Mouse (Mus musculus) megakaryocyte, embryonic 14.5 days (primary cell): ENCODE measurements around the gene Sema4a.

Source experiments
- FLI1 ChIP-seq: IDR thresholded peaks from 2 replicates; pipeline ENCODE4 v1.6.1; 2012; ENCODE audit warnings: low read length, inconsistent platforms, mixed read lengths
- GATA1 ChIP-seq: IDR thresholded peaks from 3 replicates; pipeline ENCODE4 v1.6.1; 2012; ENCODE audit warnings: mixed read lengths, low read length, inconsistent platforms, borderline replicate concordance

DNA sequence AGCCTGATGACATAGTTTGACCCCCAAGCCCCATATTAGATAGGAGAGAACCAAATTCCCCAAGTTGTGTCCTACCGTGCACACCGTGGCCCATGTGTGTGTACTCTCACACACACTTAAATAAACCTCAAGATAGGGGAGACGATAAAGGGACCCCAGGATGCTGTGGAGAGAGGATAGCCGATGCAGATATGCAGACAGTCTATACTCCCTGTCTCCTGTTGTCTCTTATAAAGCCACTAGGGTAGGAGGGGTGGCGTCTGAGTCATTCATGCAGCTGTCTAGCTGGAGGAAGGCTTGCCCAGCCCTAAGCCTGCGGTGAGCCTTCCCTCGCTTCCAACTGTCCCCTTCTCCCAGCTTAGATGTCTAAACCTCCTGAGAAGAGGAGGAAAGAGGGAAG, 39.1 kb upstream of the Sema4a start:
- TF ChIP-seq GATA1 (no peak), FLI1 (no peak)
